Mouse (Mus musculus): ENCODE measurements around the gene Srrm4.
A peak's percentile ranks its signal among the peaks of the same experiment; 100 is the strongest.

Gene Srrm4

GRCm38 (mm10) chr5:116552584-116552983 lies 39.0 kb downstream of the Srrm4 start:
- no peak for DNase-seq

GRCm38 (mm10) chr5:116545746-116546145 lies 45.9 kb downstream of the Srrm4 start:
- no peak for DNase-seq

- no peak for DNase-seq
Observed at GRCm38 (mm10) chr5:116542317-116542716, 49.3 kb downstream of the Srrm4 start.

GRCm38 (mm10) chr5:116541128-116541527 lies 50.5 kb downstream of the Srrm4 start:
- DNase-seq, result no peak

GRCm38 (mm10) chr5:116539360-116539759 lies 52.3 kb downstream of the Srrm4 start:
- DNase-seq, result no peak

- no peak for DNase-seq
Observed at GRCm38 (mm10) chr5:116538491-116538890, 53.1 kb downstream of the Srrm4 start.

- peak; percentile 58 for DNase-seq
Observed at GRCm38 (mm10) chr5:116526324-116526723, 65.3 kb downstream of the Srrm4 start.

GRCm38 (mm10) chr5:116525308-116525707 lies 66.3 kb downstream of the Srrm4 start:
- no peak for DNase-seq

GRCm38 (mm10) chr5:116523553-116523952 lies 68.1 kb downstream of the Srrm4 start:
- no peak for DNase-seq

GRCm38 (mm10) chr5:116523079-116523478 lies 68.5 kb downstream of the Srrm4 start:
- DNase-seq, result no peak

GRCm38 (mm10) chr5:116522273-116522672 lies 69.3 kb downstream of the Srrm4 start:
- no peak for DNase-seq

- DNase-seq, result no peak
Observed at GRCm38 (mm10) chr5:116518047-116518446, 73.6 kb downstream of the Srrm4 start.

- DNase-seq, result no peak
Observed at GRCm38 (mm10) chr5:116512135-116512534, 79.5 kb downstream of the Srrm4 start.

- DNase-seq, result no peak
Observed at GRCm38 (mm10) chr5:116510229-116510628, 81.4 kb downstream of the Srrm4 start.

- DNase-seq, result no peak
Observed at GRCm38 (mm10) chr5:116501342-116501741, 90.3 kb downstream of the Srrm4 start.

- peak; percentile 63 for DNase-seq
Observed at GRCm38 (mm10) chr5:116498880-116499640, 92.6 kb downstream of the Srrm4 start.

- DNase-seq, result no peak
Observed at GRCm38 (mm10) chr5:116497866-116498265, 93.8 kb downstream of the Srrm4 start.

GRCm38 (mm10) chr5:116497205-116497604 lies 94.4 kb downstream of the Srrm4 start:
- no peak for DNase-seq

- no peak for DNase-seq
Observed at GRCm38 (mm10) chr5:116496717-116497116, 94.9 kb downstream of the Srrm4 start.

- DNase-seq, result no peak
Observed at GRCm38 (mm10) chr5:116495466-116495865, 96.2 kb downstream of the Srrm4 start.

GRCm38 (mm10) chr5:116494377-116494776 lies 97.2 kb downstream of the Srrm4 start:
- no peak for DNase-seq

GRCm38 (mm10) chr5:116492726-116493125 lies 98.9 kb downstream of the Srrm4 start:
- DNase-seq, result no peak

GRCm38 (mm10) chr5:116491794-116492420 lies 99.7 kb downstream of the Srrm4 start:
- no peak for DNase-seq

GRCm38 (mm10) chr5:116490826-116491225 lies 100.8 kb downstream of the Srrm4 start:
- no peak for DNase-seq

- no peak for DNase-seq
Observed at GRCm38 (mm10) chr5:116489621-116490020, 102.0 kb downstream of the Srrm4 start.
